Mouse (Mus musculus): ENCODE results near the gene Nhej1.

- TF ChIP-seq CHD2 (IDR thresholded peaks at IDR 0.05; ENCODE audit: low read depth, low read length) (no peak), MAFK (IDR thresholded peaks at IDR 0.05; ENCODE audit: insufficient read depth, low read depth, low read length) (no peak), ZNF384 (IDR thresholded peaks at IDR 0.05; ENCODE audit: low read depth, low read length) (no peak)
These were observed 200.5 kb downstream of the Nhej1 start for GRCm38 (mm10) chr1:74924464-74924863.

Data from ES-E14 (cell line).